ENCODE assay signal across 11 mouse cellular contexts in genomic region chr11:117283889-117284450, GRCm38 (mm10).
DNase-seq lines count a peak whose midpoint lies in the region; ATAC-seq and TF ChIP-seq lines count a peak whose summit lies in the region.
"Had no signal": no experiment of that assay in that cellular context is flagged by ENCODE, and none has a peak within 500 bp of the region (broad histone marks: within the 10 kb centered on the region; RNA-seq: fewer than 3 reads in every experiment).

No protein-coding gene starts in this region.

- H3K4me2 ChIP-seq in kidney, embryonic 15.5 days, result no peak overlapping the region
- 0 out of 2 replicates have a peak overlapping the region, but pooled peaks have one; percentile 25 for H3K4me2 ChIP-seq in embryonic facial prominence, embryonic 12.5 days (replicated peaks)
- no peak overlapping the region for H3K4me2 ChIP-seq in heart, embryonic 13.5 days
- 0 out of 2 replicates have a peak overlapping the region, but pooled peaks have one; percentile 11 for H3K4me2 ChIP-seq in limb, embryonic 13.5 days (replicated peaks)

- DNase-seq in kidney, postnatal 4 days, result no peak
- DNase-seq in left cerebral cortex, postnatal 14 days (ENCODE audit: low spot score in 2 of 2), result no peak
- no peak for DNase-seq in cerebellum, adult 2 months
- DNase-seq: cerebellum, adult 11-12 months; layer of hippocampus, adult 9-11 months had no signal

- WGBS in kidney, embryonic 15.5 days, result 59% methylated on average over 6 of the region's 6 CpGs
- 33% methylated on average over 6 of the region's 6 CpGs for WGBS in embryonic facial prominence, embryonic 12.5 days
- WGBS in heart, embryonic 13.5 days, result 57% methylated on average over 6 of the region's 6 CpGs
- WGBS in limb, embryonic 13.5 days, result 37% methylated on average over 6 of the region's 6 CpGs
- 89% methylated on average over 6 of the region's 6 CpGs for WGBS in cerebellum, adult 2 months

- peaks cover 5% of the 10 kb centered on the region; the same call in 1 of the 2 replicates for H3K36me3 ChIP-seq in kidney, embryonic 15.5 days
- peaks cover 3% of the 10 kb centered on the region; the same call in 1 of the 2 replicates for H3K36me3 ChIP-seq in embryonic facial prominence, embryonic 12.5 days
- H3K36me3 ChIP-seq in heart, embryonic 13.5 days, result 0 out of 2 replicates have a peak, but pooled peaks cover 2% of the 10 kb centered on the region
- peaks cover 21% of the 10 kb centered on the region for H3K36me3 ChIP-seq in limb, embryonic 13.5 days

- no peak overlapping the region for H3K9ac ChIP-seq in kidney, embryonic 15.5 days
- H3K9ac ChIP-seq in embryonic facial prominence, embryonic 12.5 days, result peak overlapping the region; percentile 19; the same call in 1 of the 2 replicates
- peak overlapping the region; percentile 21; the same call in 1 of the 2 replicates for H3K9ac ChIP-seq in heart, embryonic 13.5 days
- peak overlapping the region; percentile 39 for H3K9ac ChIP-seq in limb, embryonic 13.5 days

- H3K27me3 ChIP-seq in kidney, embryonic 15.5 days, result no peaks in the 10 kb centered on the region
- H3K27me3 ChIP-seq in embryonic facial prominence, embryonic 12.5 days, result no peaks in the 10 kb centered on the region
- H3K27me3 ChIP-seq in heart, embryonic 13.5 days (replicated peaks), result 0 out of 2 replicates have a peak, but pooled peaks cover 3% of the 10 kb centered on the region
- no peaks in the 10 kb centered on the region for H3K27me3 ChIP-seq in limb, embryonic 13.5 days
- no peaks in the 10 kb centered on the region for H3K27me3 ChIP-seq in cerebellum, adult 2 months (ENCODE audit: control insufficient read depth, insufficient read depth, low read length)

- peaks cover 85% of the 10 kb centered on the region for H3K4me1 ChIP-seq in kidney, embryonic 15.5 days
- peaks cover 90% of the 10 kb centered on the region for H3K4me1 ChIP-seq in embryonic facial prominence, embryonic 12.5 days
- H3K4me1 ChIP-seq in heart, embryonic 13.5 days, result peaks cover 61% of the 10 kb centered on the region
- H3K4me1 ChIP-seq in limb, embryonic 13.5 days, result peaks cover 92% of the 10 kb centered on the region
- peaks cover 11% of the 10 kb centered on the region for H3K4me1 ChIP-seq in cerebellum, adult 2 months (ENCODE audit: control insufficient read depth, insufficient read depth, low read length)

- no peak for TF ChIP-seq CTCF in cerebellum, adult 2 months (IDR thresholded peaks at IDR 0.05; ENCODE audit: borderline replicate concordance, insufficient read depth, low read depth, low read length)

- no peak for TF ChIP-seq POLR2A in cerebellum, adult 2 months (IDR thresholded peaks at IDR 0.05; ENCODE audit: borderline replicate concordance, insufficient read depth, low read length)

- no peaks in the 10 kb centered on the region for H3K9me3 ChIP-seq in kidney, embryonic 15.5 days (replicated peaks)
- H3K9me3 ChIP-seq in embryonic facial prominence, embryonic 12.5 days, result no peaks in the 10 kb centered on the region
- H3K9me3 ChIP-seq in heart, embryonic 13.5 days, result no peaks in the 10 kb centered on the region
- H3K9me3 ChIP-seq in limb, embryonic 13.5 days, result no peaks in the 10 kb centered on the region

- no peak for ATAC-seq in kidney, embryonic 15.5 days (replicated peaks; ENCODE audit: low FRiP score)
- ATAC-seq in embryonic facial prominence, embryonic 12.5 days (ENCODE audit: insufficient number of reproducible peaks, insufficient read depth, low FRiP score, low TSS enrichment), result no peak
- no peak for ATAC-seq in heart, embryonic 13.5 days (ENCODE audit: extremely low read depth, insufficient number of reproducible peaks, low FRiP score, low TSS enrichment)
- ATAC-seq in limb, embryonic 13.5 days (ENCODE audit: low FRiP score, low read depth), result no peak

- H3K27ac ChIP-seq in kidney, embryonic 15.5 days, result peak overlapping the region; percentile 82
- H3K27ac ChIP-seq in embryonic facial prominence, embryonic 12.5 days, result peak overlapping the region; percentile 94
- no peak overlapping the region for H3K27ac ChIP-seq in heart, embryonic 13.5 days (replicated peaks)
- peak overlapping the region; percentile 90 for H3K27ac ChIP-seq in limb, embryonic 13.5 days
- H3K27ac ChIP-seq in cerebellum, adult 2 months (ENCODE audit: insufficient read depth, low read length), result no peak overlapping the region

- no peak overlapping the region for H3K4me3 ChIP-seq in kidney, embryonic 15.5 days (replicated peaks)
- no peak overlapping the region for H3K4me3 ChIP-seq in embryonic facial prominence, embryonic 12.5 days
- H3K4me3 ChIP-seq in heart, embryonic 13.5 days, result no peak overlapping the region
- H3K4me3 ChIP-seq in limb, embryonic 13.5 days, result no peak overlapping the region
- H3K4me3 ChIP-seq in cerebellum, adult 2 months (replicated peaks; ENCODE audit: insufficient read depth, low read depth, low read length), result no peak overlapping the region
- H3K4me3 ChIP-seq: erythroblast, embryonic 14.5 days; megakaryocyte, embryonic 14.5 days had no signal

- intact Hi-C loops in left cerebral cortex, postnatal 14 days (cut with DNase I), result no loop called here

Comparison
In these comparisons a context has a peak if more than half of its experiments do, and no peak if none do; other contexts are left out.
1. H3K27ac ChIP-seq: peak in kidney, embryonic 15.5 days (single experiment), embryonic facial prominence, embryonic 12.5 days (single experiment) and limb, embryonic 13.5 days (single experiment); none in heart, embryonic 13.5 days (single experiment) and cerebellum, adult 2 months (single experiment).
2. H3K4me2 ChIP-seq: peak in embryonic facial prominence, embryonic 12.5 days (single experiment) and limb, embryonic 13.5 days (single experiment); none in kidney, embryonic 15.5 days (single experiment) and heart, embryonic 13.5 days (single experiment).